Mouse (Mus musculus): ENCODE measurements around the gene Mrpl20.

- no peak for TF ChIP-seq CTCF (IDR thresholded peaks at IDR 0.05; ENCODE audit: insufficient read depth, low read length)
- TF ChIP-seq POLR2A (IDR thresholded peaks at IDR 0.05; ENCODE audit: borderline replicate concordance, extremely low read depth, low read depth, low read length) = no peak
These were observed 11.3 kb upstream of the Mrpl20 start for GRCm38 (mm10) chr4:155791240-155791933.
